Mouse (Mus musculus) stomach, postnatal 0 days (tissue): ENCODE measurements around the gene Ccdc188. TPM values are rescaled to one million over a fixed set of nuclear protein-coding genes. Genes with fewer than 3 reads are reported as not detected.

Experiments used
- ATAC-seq: fragments of 200-750 bp; cut with Nextera tagmentation; 2 replicates; pipeline ENCODE4 v1.8.0; 2017; ENCODE audit not compliant: low FRiP score, low TSS enrichment
- DNase-seq: peaks from one replicate; pipeline ENCODE4 v3.0.0-alpha.2; 2016; ENCODE audit warnings: low spot score
- H3K27ac ChIP-seq: fragments of 300-500 bp; sonication (generic); replicated peaks from 2 replicates; pipeline ENCODE4 v1.5.1; 2014; ENCODE audit warnings: mild to moderate bottlenecking, control low read depth
- H3K27me3 ChIP-seq: fragments of 300-500 bp; sonication (generic); 2 replicates; pipeline ENCODE4 v1.6.1; 2014; ENCODE audit warnings: low read length; ENCODE audit not compliant: control insufficient read depth, insufficient read depth
- H3K36me3 ChIP-seq: fragments of 300-500 bp; sonication (generic); 2 replicates; pipeline ENCODE4 v1.6.1; 2014; ENCODE audit warnings: low read length, mixed read lengths; ENCODE audit not compliant: control insufficient read depth, insufficient read depth
- H3K4me1 ChIP-seq: fragments of 300-500 bp; sonication (generic); replicated peaks from 2 replicates; pipeline ENCODE4 v1.6.1; 2014; ENCODE audit warnings: antibody characterized with exemption; ENCODE audit not compliant: control insufficient read depth, insufficient read depth
- H3K4me2 ChIP-seq: fragments of 300-500 bp; sonication (generic); replicated peaks from 2 replicates; pipeline ENCODE4 v1.6.1; 2014; ENCODE audit warnings: low read depth, mild to moderate bottlenecking, control low read depth, moderate library complexity
- H3K4me3 ChIP-seq: fragments of 300-500 bp; sonication (generic); 2 replicates; pipeline ENCODE4 v1.5.1; 2014; ENCODE audit warnings: low read depth, low read length, control low read depth
- H3K9ac ChIP-seq: fragments of 300-500 bp; sonication (generic); 2 replicates; pipeline ENCODE4 v1.6.1; 2014; ENCODE audit warnings: mild to moderate bottlenecking, low read length, control low read depth, mixed read lengths
- H3K9me3 ChIP-seq: fragments of 300-500 bp; sonication (generic); 2 replicates; pipeline ENCODE4 v1.6.1; 2016; ENCODE audit warnings: low read length; ENCODE audit not compliant: control insufficient read depth
- CTCF ChIP-seq: IDR thresholded peaks from 2 replicates; pipeline ENCODE4 v1.5.1; 2016; ENCODE audit warnings: antibody characterized with exemption, low read depth, mild to moderate bottlenecking, moderate library complexity
- EP300 ChIP-seq: optimal IDR thresholded peaks from 2 replicates; pipeline ENCODE3; 2016; ENCODE audit warnings: antibody characterized with exemption
- WGBS: fragments of 180-500 bp; shearing (Covaris S2); extraction: QIAGEN DNeasy Blood & Tissue Kit; methylation state at CpG from one replicate; pipeline ENCODE4 v1.1.7; 2014; 5-methylcytosine and 5-hydroxymethylcytosine counted together
- polyA plus RNA-seq: library from polyadenylated mRNA; unstranded; fragments of >200 nt; fragmentation: Nextera tagmentation; extraction: Ambion mirVana; gene quantifications from 2 replicates; pipeline ENCODE4 v1.2.1, GENCODE M21; 2015

Gene Ccdc188
- polyA plus RNA-seq, 1 experiment from 2014 or later, result not detected

DNA sequence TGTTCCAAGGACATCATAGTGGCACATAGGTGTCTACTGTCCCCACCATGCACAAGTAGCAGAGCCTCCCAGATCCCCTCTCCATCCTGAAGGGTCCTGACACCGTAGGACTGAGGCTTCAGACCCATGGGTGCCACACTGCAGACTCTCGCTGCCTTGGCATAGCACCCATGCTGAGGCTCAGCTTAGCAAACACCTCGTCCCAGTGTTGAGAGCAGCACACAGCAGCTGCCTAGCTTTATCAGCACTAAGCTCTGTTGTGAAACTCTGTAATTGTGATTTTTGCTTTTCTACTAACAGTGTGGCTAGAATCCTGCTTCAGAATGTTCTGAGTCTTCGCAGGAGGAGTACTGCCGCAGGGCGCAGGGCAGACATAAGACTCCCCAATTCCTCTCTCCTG lies 19.8 kb upstream of the Ccdc188 start:
- no peak for DNase-seq
- H3K27me3 ChIP-seq, result no peaks in the 10 kb centered on the region
- H3K9ac ChIP-seq, result no peak overlapping the region
- WGBS, result 81% methylated on average over 6 of the region's 6 CpGs
- H3K36me3 ChIP-seq, result no peaks in the 10 kb centered on the region
- no peak overlapping the region for H3K27ac ChIP-seq
- TF ChIP-seq CTCF, result no peak
- TF ChIP-seq EP300, result no peak
- H3K4me1 ChIP-seq, result peaks cover 7% of the 10 kb centered on the region
- no peak for ATAC-seq
- H3K9me3 ChIP-seq, result no peaks in the 10 kb centered on the region
- no peak overlapping the region for H3K4me2 ChIP-seq
- H3K4me3 ChIP-seq, result no peak overlapping the region

DNA sequence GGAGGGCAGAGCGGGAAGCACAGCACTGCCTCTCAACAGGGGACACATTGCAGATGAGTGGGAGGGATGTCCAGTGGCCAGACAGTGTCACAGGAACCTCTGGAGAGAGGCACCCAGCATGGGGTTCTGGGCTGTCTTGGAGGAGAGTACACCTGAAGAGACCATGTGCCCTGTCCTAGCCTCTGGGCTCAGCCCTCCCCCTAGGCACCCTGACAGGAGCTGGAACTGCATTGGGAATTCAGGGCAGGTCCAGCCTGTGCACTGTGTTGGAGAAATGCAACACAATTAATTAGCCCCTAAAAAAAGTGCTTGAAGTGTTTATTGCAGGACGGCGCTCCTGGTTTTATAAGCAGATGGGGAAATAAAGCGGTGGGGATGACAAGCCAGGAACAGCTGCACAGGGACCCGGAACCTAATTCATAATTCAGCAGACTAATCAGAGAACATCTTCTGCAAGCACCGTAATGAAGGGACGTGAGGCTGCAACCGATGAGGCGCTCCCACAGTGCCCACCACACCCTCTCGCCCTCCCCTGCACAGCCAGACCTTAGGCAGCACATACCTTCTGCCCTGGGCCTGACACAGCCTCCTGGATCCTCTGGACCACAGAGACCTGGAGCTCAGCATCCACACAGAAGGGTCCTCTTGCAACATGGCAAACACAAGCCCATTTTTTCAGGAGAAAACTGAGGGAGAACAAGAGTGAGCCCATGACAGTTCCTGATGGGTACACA lies 19.1 kb upstream of the Ccdc188 start:
- Histone ChIP-seq H3K9ac (no peak overlapping the region), H3K4me2 (no peak overlapping the region), H3K27ac (no peak overlapping the region), H3K4me3 (no peak overlapping the region), H3K9me3 (no peaks in the 10 kb centered on the region), H3K27me3 (no peaks in the 10 kb centered on the region), H3K36me3 (no peaks in the 10 kb centered on the region), H3K4me1 (peaks cover 7% of the 10 kb centered on the region)
- 76% methylated on average over 10 of the region's 10 CpGs for WGBS
- TF ChIP-seq EP300 (no peak), CTCF (no peak)
- DNase-seq, result no peak
- no peak for ATAC-seq

DNA sequence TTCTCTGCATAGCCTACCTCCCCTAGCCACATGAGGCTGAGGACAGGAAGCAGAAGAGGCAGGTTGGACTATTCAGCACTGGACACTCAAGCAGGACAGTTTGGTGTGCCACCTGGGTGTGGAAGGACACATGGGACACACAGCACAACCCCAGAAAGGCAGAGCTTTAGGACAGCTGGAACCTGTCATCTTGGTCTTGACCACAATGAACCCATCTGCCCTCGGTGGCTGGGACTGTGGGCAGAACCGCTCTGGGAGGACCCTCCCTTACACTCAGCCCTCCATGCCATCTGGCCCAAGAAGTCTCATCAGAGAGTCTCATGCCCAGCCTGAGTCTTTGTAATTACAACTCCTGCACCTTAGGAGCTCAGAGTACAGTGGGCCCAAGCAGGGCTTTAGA lies 17.6 kb upstream of the Ccdc188 start:
- H3K4me1 ChIP-seq, result no peaks in the 10 kb centered on the region
- ATAC-seq (no peak), DNase-seq (no peak)
- H3K4me3 ChIP-seq, result no peak overlapping the region
- H3K27me3 ChIP-seq, result no peaks in the 10 kb centered on the region
- no peak overlapping the region for H3K4me2 ChIP-seq
- H3K9ac ChIP-seq, result no peak overlapping the region
- 68% methylated on average over 2 of the region's 2 CpGs for WGBS
- TF ChIP-seq CTCF, result no peak
- no peak for TF ChIP-seq EP300
- no peaks in the 10 kb centered on the region for H3K9me3 ChIP-seq
- no peak overlapping the region for H3K27ac ChIP-seq
- no peaks in the 10 kb centered on the region for H3K36me3 ChIP-seq

DNA sequence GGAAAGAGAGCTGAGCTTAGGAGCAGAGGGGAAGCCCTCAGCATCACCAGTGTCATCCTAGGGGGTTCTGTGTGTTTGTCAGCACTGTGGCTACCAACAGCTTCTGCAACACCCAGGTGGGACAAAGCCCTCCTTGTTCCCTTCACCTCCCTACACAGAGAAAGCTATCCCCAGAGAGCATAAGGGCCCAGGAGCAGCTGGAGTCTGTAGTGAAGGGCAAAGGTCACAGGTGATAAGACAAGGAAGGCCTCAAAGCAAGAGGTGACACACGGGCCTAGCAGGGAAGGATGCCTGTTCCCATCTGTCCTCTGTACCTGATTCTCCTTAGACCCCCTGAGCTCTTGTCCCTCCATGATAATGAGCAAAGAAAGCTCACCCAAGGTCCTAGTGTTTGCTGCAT lies 16.1 kb upstream of the Ccdc188 start:
- Histone ChIP-seq H3K4me2 (no peak overlapping the region), H3K36me3 (no peaks in the 10 kb centered on the region), H3K9me3 (no peaks in the 10 kb centered on the region), H3K4me1 (no peaks in the 10 kb centered on the region), H3K4me3 (no peak overlapping the region), H3K27ac (no peak overlapping the region), H3K27me3 (no peaks in the 10 kb centered on the region), H3K9ac (no peak overlapping the region)
- ATAC-seq, result no peak
- 37% methylated on average over 1 of the region's 1 CpGs for WGBS
- TF ChIP-seq EP300 (no peak), CTCF (no peak)
- DNase-seq, result no peak

GRCm38 (mm10) chr16:18202061-18202460 lies 15.6 kb upstream of the Ccdc188 start:
- Histone ChIP-seq H3K27ac (no peak overlapping the region), H3K4me2 (no peak overlapping the region), H3K36me3 (no peaks in the 10 kb centered on the region), H3K27me3 (no peaks in the 10 kb centered on the region), H3K4me1 (no peaks in the 10 kb centered on the region), H3K9me3 (no peaks in the 10 kb centered on the region), H3K9ac (no peak overlapping the region), H3K4me3 (no peak overlapping the region)
- no peak for ATAC-seq
- TF ChIP-seq EP300 (no peak), CTCF (no peak)
- 91% methylated on average over 1 of the region's 1 CpGs for WGBS
- DNase-seq, result no peak

GRCm38 (mm10) chr16:18203430-18204091 lies 14.1 kb upstream of the Ccdc188 start:
- H3K9me3 ChIP-seq, result no peaks in the 10 kb centered on the region
- no peaks in the 10 kb centered on the region for H3K4me1 ChIP-seq
- 70% methylated on average over 7 of the region's 7 CpGs for WGBS
- H3K9ac ChIP-seq, result no peak overlapping the region
- no peaks in the 10 kb centered on the region for H3K27me3 ChIP-seq
- H3K27ac ChIP-seq, result no peak overlapping the region
- H3K36me3 ChIP-seq, result no peaks in the 10 kb centered on the region
- TF ChIP-seq CTCF (no peak), EP300 (no peak)
- no peak overlapping the region for H3K4me2 ChIP-seq
- H3K4me3 ChIP-seq, result no peak overlapping the region
- DNase-seq (no peak), ATAC-seq (no peak)
